Mouse (Mus musculus) MEL (cell line): ENCODE measurements around the gene Gm1123. TPM values are rescaled to one million over a fixed set of nuclear protein-coding genes. Genes with fewer than 3 reads are reported as not detected.

ENCODE experiments used
- DNase-seq: peaks from one replicate; pipeline ENCODE4 v3.0.0; 2011; ENCODE audit warnings: low read depth, low spot score
- H3K27ac ChIP-seq: 2 replicates; pipeline ENCODE4 v1.5.1; 2012; ENCODE audit warnings: low read depth, mild to moderate bottlenecking, control low read depth, low read length, moderate library complexity; ENCODE audit not compliant: control insufficient read depth
- H3K27me3 ChIP-seq, 2 experiments: fragments of 150-350 bp in 1 of 2; sonication (generic) in 1 of 2; 2 replicates each; pipeline ENCODE4 v1.6.1; 2012; ENCODE audit warnings: low read length in 2 of 2, mild to moderate bottlenecking in 2 of 2, improper control_type of control experiment in 1 of 2, moderate library complexity in 1 of 2; ENCODE audit not compliant: insufficient read depth in 2 of 2, control insufficient read depth in 1 of 2
- H3K36me3 ChIP-seq, 2 experiments: 2 replicates each; pipeline ENCODE4 v1.6.1; 2012 to 2014; ENCODE audit warnings: low read length in 2 of 2, improper control_type of control experiment in 1 of 2, inconsistent platforms in 1 of 2, mild to moderate bottlenecking in 1 of 2; ENCODE audit not compliant: insufficient read depth in 2 of 2, control insufficient read depth in 1 of 2
- H3K4me1 ChIP-seq, 2 experiments: fragments of 150-350 bp in 1 of 2; sonication (generic) in 1 of 2; 2 replicates each; pipeline ENCODE4 v1.6.1; 2012; ENCODE audit warnings: low read length in 2 of 2, improper control_type of control experiment in 1 of 2, mild to moderate bottlenecking in 1 of 2; ENCODE audit not compliant: insufficient read depth in 2 of 2, control insufficient read depth in 1 of 2
- H3K4me3 ChIP-seq, 2 experiments: fragments of 150-350 bp in 1 of 2; sonication (generic) in 1 of 2; 2 replicates each; pipeline ENCODE4 v1.5.1; 2012; ENCODE audit warnings: low read depth in 2 of 2, low read length in 2 of 2, mild to moderate bottlenecking in 2 of 2, moderate library complexity in 2 of 2, control low read depth in 1 of 2, improper control_type of control experiment in 1 of 2; ENCODE audit not compliant: control insufficient read depth in 1 of 2, insufficient read depth in 1 of 2
- H3K79me2 ChIP-seq: 2 replicates; pipeline ENCODE4 v1.6.1; 2012; ENCODE audit warnings: mild to moderate bottlenecking, low read length, moderate library complexity; ENCODE audit not compliant: control insufficient read depth, poor library complexity, insufficient read depth
- H3K9ac ChIP-seq: 2 replicates; pipeline ENCODE4 v1.6.1; 2012; ENCODE audit warnings: low read depth, mild to moderate bottlenecking, control low read depth, low read length, moderate library complexity; ENCODE audit not compliant: control insufficient read depth, poor library complexity, severe bottlenecking
- H3K9me3 ChIP-seq: fragments of 150-350 bp; sonication (generic); replicated peaks from 2 replicates; pipeline ENCODE4 v1.6.1; 2012; ENCODE audit warnings: mild to moderate bottlenecking, low read length, improper control_type of control experiment, moderate library complexity; ENCODE audit not compliant: insufficient read depth
- BHLHE40 ChIP-seq: IDR thresholded peaks from 2 replicates; pipeline ENCODE4 v1.6.1; 2012; ENCODE audit warnings: low read depth, mild to moderate bottlenecking, inconsistent platforms, low read length, improper control_type of control experiment, borderline replicate concordance
- CHD1 ChIP-seq: IDR thresholded peaks from 2 replicates; pipeline ENCODE4 v1.6.1; 2012; ENCODE audit warnings: low read depth, mild to moderate bottlenecking, inconsistent platforms, low read length, improper control_type of control experiment
- E2F4 ChIP-seq: IDR thresholded peaks from 2 replicates; pipeline ENCODE4 v1.6.1; 2011; ENCODE audit warnings: low read depth, low read length, improper control_type of control experiment, borderline replicate concordance
- EP300 ChIP-seq, 2 experiments: IDR thresholded peaks; 2 replicates each; pipeline ENCODE4 v1.6.1; 2011; ENCODE audit warnings: improper control_type of control experiment in 2 of 2, low read length in 2 of 2, low read depth in 1 of 2, mild to moderate bottlenecking in 1 of 2
- ETS1 ChIP-seq: IDR thresholded peaks from 2 replicates; pipeline ENCODE4 v1.6.1; 2012; ENCODE audit warnings: low read depth, mild to moderate bottlenecking, inconsistent platforms, low read length, improper control_type of control experiment, moderate library complexity
- MAX ChIP-seq: IDR thresholded peaks from 2 replicates; pipeline ENCODE4 v1.6.1; 2011; ENCODE audit warnings: low read length, improper control_type of control experiment
- MXI1 ChIP-seq: IDR thresholded peaks from 2 replicates; pipeline ENCODE4 v1.6.1; 2011; ENCODE audit warnings: mild to moderate bottlenecking, low read depth, low read length, improper control_type of control experiment
- NRF1 ChIP-seq: IDR thresholded peaks from 2 replicates; pipeline ENCODE4 v1.6.1; 2014; ENCODE audit warnings: low read depth, mild to moderate bottlenecking, inconsistent platforms, low read length, improper control_type of control experiment, moderate library complexity; ENCODE audit not compliant: poor library complexity, insufficient read depth, severe bottlenecking
- POLR2AphosphoS2 ChIP-seq: IDR thresholded peaks from 2 replicates; pipeline ENCODE4 v1.6.1; 2011; ENCODE audit warnings: low read length, improper control_type of control experiment
- SIN3A ChIP-seq: IDR thresholded peaks from 2 replicates; pipeline ENCODE4 v1.6.1; 2012; ENCODE audit warnings: low read length, improper control_type of control experiment, inconsistent platforms
- SMC3 ChIP-seq: IDR thresholded peaks from 2 replicates; pipeline ENCODE4 v1.6.1; 2011; ENCODE audit warnings: low read depth, low read length, improper control_type of control experiment
- TBP ChIP-seq: IDR thresholded peaks from 2 replicates; pipeline ENCODE4 v1.8.0; 2011; ENCODE audit warnings: low read depth, low read length, improper control_type of control experiment
- ZMIZ1 ChIP-seq: IDR thresholded peaks from 2 replicates; pipeline ENCODE4 v1.6.1; 2012; ENCODE audit warnings: low read depth, mild to moderate bottlenecking, inconsistent platforms, low read length, improper control_type of control experiment, moderate library complexity
- polyA plus RNA-seq, 2 experiments: library from polyadenylated mRNA; stranded (reverse) in 1 of 2; unstranded in 1 of 2; fragments of >175 nt in 1 of 2; fragments of >200 nt in 1 of 2; gene quantifications; 2 replicates each; pipeline versions ENCODE4 v1.2.1 to v1.2.4; 2012; ENCODE audit warnings: low replicate concordance in 2 of 2, low read depth in 1 of 2; ENCODE audit not compliant: insufficient read length in 2 of 2, insufficient read depth in 1 of 2, missing spikeins in 1 of 2
- total RNA-seq: library from RNA; depleted of rRNA; stranded (reverse); fragments of 300-350 nt; gene quantifications from 2 replicates; pipeline ENCODE4 v1.2.3, GENCODE M21; 2012; rRNA removed

Gene Gm1123
- total and polyA plus RNA-seq, 3 experiments, result not detected

DNA sequence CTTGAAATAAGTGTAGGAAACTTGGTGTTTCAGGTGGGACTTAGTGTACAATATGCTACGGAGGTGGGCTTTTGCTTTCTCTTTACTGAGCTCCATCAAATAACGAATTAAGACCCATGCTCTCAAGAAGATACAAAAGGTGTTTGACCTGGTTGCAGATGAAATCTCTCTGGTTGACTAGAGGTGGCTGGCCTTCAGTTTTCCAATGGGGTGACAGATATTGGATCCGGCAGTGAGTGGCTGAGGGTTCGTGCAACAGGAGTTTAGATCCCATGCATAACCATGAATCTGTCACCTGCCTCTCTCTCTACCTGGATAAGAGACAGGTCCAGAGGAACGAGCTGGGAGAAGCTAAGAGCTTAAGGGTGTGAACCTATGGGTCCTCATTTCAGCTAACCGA is 76.9 kb downstream of the Gm1123 start:
- no peak for TF ChIP-seq CHD1
- TF ChIP-seq MAX, result no peak
- TF ChIP-seq SIN3A, result no peak
- no peak for TF ChIP-seq SMC3
- TF ChIP-seq EP300 (IDR thresholded peaks at IDR 0.05; ENCODE audit: low read depth in 1 of 2, low read length in 2 of 2), result no peak
- no peak for TF ChIP-seq NRF1
- no peak for TF ChIP-seq TBP
- no peak for TF ChIP-seq POLR2AphosphoS2
- TF ChIP-seq MXI1, result no peak
- no peak for TF ChIP-seq ZMIZ1
- no peak overlapping the region for H3K27ac ChIP-seq
- no peaks in the 10 kb centered on the region for H3K36me3 ChIP-seq
- H3K4me1 ChIP-seq, result no peaks in the 10 kb centered on the region
- H3K27me3 ChIP-seq, result no peaks in the 10 kb centered on the region; a peak in 1 of 4 replicates
- DNase-seq, result no peak
- no peaks in the 10 kb centered on the region for H3K79me2 ChIP-seq
- H3K4me3 ChIP-seq, result no peak overlapping the region
- H3K9ac ChIP-seq, result no peak overlapping the region
- H3K9me3 ChIP-seq, result no peaks in the 10 kb centered on the region

- Histone ChIP-seq H3K27me3 (no peaks in the 10 kb centered on the region; a peak in 1 of 4 replicates), H3K79me2 (no peaks in the 10 kb centered on the region), H3K9ac (no peak overlapping the region), H3K4me1 (no peaks in the 10 kb centered on the region), H3K9me3 (no peaks in the 10 kb centered on the region), H3K36me3 (no peaks in the 10 kb centered on the region), H3K27ac (no peak overlapping the region), H3K4me3 (no peak overlapping the region)
- TF ChIP-seq ETS1 (no peak), BHLHE40 (no peak), E2F4 (no peak)
- DNase-seq, result no peak
Observed at GRCm38 (mm10) chr9:98957751-98958351, 77.7 kb downstream of the Gm1123 start.

Other genes starting within 250 kb of the Gm1123 start
- gene Prr23a1, start 193.2 kb downstream of the Gm1123 start, total RNA-seq, result not detected in 2 replicates
- not detected for gene Prr23a1, start 193.2 kb downstream of the Gm1123 start, polyA plus RNA-seq
- gene Prr23a2, start 179.2 kb downstream of the Gm1123 start, total RNA-seq, result not detected in 2 replicates
- gene Prr23a2, start 179.2 kb downstream of the Gm1123 start, polyA plus RNA-seq, result not detected
- not detected in 2 replicates for gene Prr23a3, start 170.9 kb downstream of the Gm1123 start, total RNA-seq
- not detected for gene Prr23a3, start 170.9 kb downstream of the Gm1123 start, polyA plus RNA-seq
- not detected in 2 replicates for gene 7420426K07Rik, start 132.6 kb downstream of the Gm1123 start, total RNA-seq
- gene 7420426K07Rik, start 132.6 kb downstream of the Gm1123 start, polyA plus RNA-seq, result not detected
- gene Foxl2, start 80.4 kb downstream of the Gm1123 start, total RNA-seq, result not detected in 2 replicates
- gene Foxl2, start 80.4 kb downstream of the Gm1123 start, polyA plus RNA-seq, result not detected
- 29.2 and 30.7 TPM in 2 replicates for gene Faim, start 49.3 kb downstream of the Gm1123 start, total RNA-seq
- 10 to 100 TPM in 1 of 2 experiments, not detected in 1; 53.6 TPM for gene Faim, start 49.3 kb downstream of the Gm1123 start, polyA plus RNA-seq
- gene Pik3cb, start 104.9 kb upstream of the Gm1123 start, total RNA-seq, result 2.2 and 2.4 TPM in 2 replicates
- gene Pik3cb, start 104.9 kb upstream of the Gm1123 start, polyA plus RNA-seq, result 1 to 10 TPM in 1 of 2 experiments, not detected in 1; 7.6 TPM
- not detected in 2 replicates for gene Faiml, start 201.5 kb upstream of the Gm1123 start, total RNA-seq
- not detected for gene Faiml, start 201.5 kb upstream of the Gm1123 start, polyA plus RNA-seq
- gene Cep70, start 207.7 kb upstream of the Gm1123 start, total RNA-seq, result 7.3 and 8.0 TPM in 2 replicates
- 1 to 10 TPM in 1 of 2 experiments, not detected in 1; 7.6 TPM for gene Cep70, start 207.7 kb upstream of the Gm1123 start, polyA plus RNA-seq